ENCODE assay signal across 8 mouse cellular contexts in genomic region chr5:113906958-113907735, GRCm38 (mm10). TPM values are rescaled to one million over a fixed set of nuclear protein-coding genes. Genes with fewer than 3 reads are reported as not detected.
A peak's percentile ranks its signal among the peaks of the same experiment; 100 is the strongest.
DNase-seq lines count a peak whose midpoint lies in the region; ATAC-seq and TF ChIP-seq lines count a peak whose summit lies in the region.

No protein-coding gene starts in this region.

- TF ChIP-seq CTCF in G1E (IDR thresholded peaks at IDR 0.05; ENCODE audit: low read depth, low read length): no peak
- no peak for TF ChIP-seq CTCF in lung, adult 2 months (IDR thresholded peaks at IDR 0.05; ENCODE audit: insufficient read depth, low read length)

- TF ChIP-seq POLR2A in lung, adult 2 months (IDR thresholded peaks at IDR 0.05; ENCODE audit: borderline replicate concordance, extremely low read depth, low read depth, low read length): no peak

- DNase-seq in adrenal gland, adult (ENCODE audit: inconsistent age in 2 of 2, low spot score in 1 of 2): peak; percentile 70 to 79
- DNase-seq in adrenal gland, postnatal 4 days (ENCODE audit: low spot score in 2 of 2): no peak
- no peak for DNase-seq in G1E (ENCODE audit: low spot score)
- DNase-seq in lung, adult 2 months: no peak
- DNase-seq in left cerebral cortex, adult 8-10 months (ENCODE audit: low spot score in 2 of 2): no peak

- no peak for ATAC-seq in G1E (ENCODE audit: extremely low read depth, insufficient number of reproducible peaks, low FRiP score, poor library complexity, severe bottlenecking)
- ATAC-seq in erythroblast, adult 5-6 weeks (replicated peaks; ENCODE audit: low FRiP score, poor library complexity, severe bottlenecking): peak; percentile 57
- ATAC-seq in hindbrain, embryonic 15.5 days (ENCODE audit: low FRiP score, low read depth): no peak
- no peak for ATAC-seq in neural tube, embryonic 15.5 days (ENCODE audit: low FRiP score)

- 13% methylated on average over 17 of the region's 17 CpGs for WGBS in hindbrain, embryonic 15.5 days
- 6% methylated on average over 17 of the region's 17 CpGs for WGBS in lung, adult 2 months
- WGBS in neural tube, embryonic 15.5 days: 8% methylated on average over 17 of the region's 17 CpGs

- peak overlapping the region; percentile 94 for H3K4me3 ChIP-seq in G1E (ENCODE audit: low read depth, low read length)
- H3K4me3 ChIP-seq in hindbrain, embryonic 15.5 days: peak overlapping the region; percentile 92
- peak overlapping the region; percentile 83 for H3K4me3 ChIP-seq in lung, adult 2 months (replicated peaks; ENCODE audit: extremely low read depth, low read depth, low read length)
- H3K4me3 ChIP-seq in neural tube, embryonic 15.5 days (replicated peaks): peak overlapping the region; percentile 95

- peak overlapping the region; percentile 97 for H3K27ac ChIP-seq in hindbrain, embryonic 15.5 days (replicated peaks)
- H3K27ac ChIP-seq in neural tube, embryonic 15.5 days (replicated peaks): peak overlapping the region; percentile 97

- H3K4me1 ChIP-seq in G1E (ENCODE audit: insufficient read depth, low read depth, low read length): peaks cover 70% of the 10 kb centered on the region
- H3K4me1 ChIP-seq in hindbrain, embryonic 15.5 days (replicated peaks): peaks cover 53% of the 10 kb centered on the region
- H3K4me1 ChIP-seq in lung, adult 2 months (ENCODE audit: control insufficient read depth, insufficient read depth, low read length): peaks cover 30% of the 10 kb centered on the region
- peaks cover 58% of the 10 kb centered on the region for H3K4me1 ChIP-seq in neural tube, embryonic 15.5 days

- H3K9me3 ChIP-seq in G1E (replicated peaks): no peaks in the 10 kb centered on the region
- no peaks in the 10 kb centered on the region for H3K9me3 ChIP-seq in hindbrain, embryonic 15.5 days
- H3K9me3 ChIP-seq in neural tube, embryonic 15.5 days (replicated peaks): no peaks in the 10 kb centered on the region

- H3K27me3 ChIP-seq in G1E (ENCODE audit: insufficient read depth, low read length): 0 out of 2 replicates have a peak, but pooled peaks cover 2% of the 10 kb centered on the region
- no peaks in the 10 kb centered on the region for H3K27me3 ChIP-seq in hindbrain, embryonic 15.5 days
- H3K27me3 ChIP-seq in neural tube, embryonic 15.5 days (replicated peaks): no peaks in the 10 kb centered on the region

- peak overlapping the region; percentile 91 for H3K9ac ChIP-seq in hindbrain, embryonic 15.5 days
- peak overlapping the region; percentile 97 for H3K9ac ChIP-seq in neural tube, embryonic 15.5 days (replicated peaks)

- peaks cover 14% of the 10 kb centered on the region for H3K36me3 ChIP-seq in G1E (replicated peaks)
- no peaks in the 10 kb centered on the region for H3K36me3 ChIP-seq in hindbrain, embryonic 15.5 days
- H3K36me3 ChIP-seq in neural tube, embryonic 15.5 days: no peaks in the 10 kb centered on the region

- H3K4me2 ChIP-seq in hindbrain, embryonic 15.5 days: peak overlapping the region; percentile 70
- H3K4me2 ChIP-seq in neural tube, embryonic 15.5 days: peak overlapping the region; percentile 69

RNA-seq across cellular contexts. Expression of gene Coro1c, which starts 1.4 kb away (rescaled TPM):
- total RNA-seq in adrenal gland, postnatal 4 days (2021): 100 to 1,000 TPM in 1 of 2 experiments, 10 to 100 TPM in 1; 99.1 to 105 TPM
- total RNA-seq in G1E (2014; fragmentation: Nextera tagmentation): 77.5 and 83.7 TPM in 2 replicates
- total RNA-seq in G1E (2017): 70.5 and 77.3 TPM in 2 replicates
- polyA plus RNA-seq in G1E (2012): 56.6 and 59.1 TPM in 2 replicates
- total RNA-seq in erythroblast, adult 5-6 weeks (2015; ENCODE audit: low replicate concordance): 23.2 and 30.9 TPM in 2 replicates
- total RNA-seq in erythroblast, adult 5-6 weeks (2017; ENCODE audit: low replicate concordance): 20.5 and 26.8 TPM in 2 replicates
- polyA plus RNA-seq in hindbrain, embryonic 15.5 days (2015; fragmentation: Nextera tagmentation; extraction: Ambion mirVana): 175 and 182 TPM in 2 replicates
- 86.7 and 104 TPM in 2 replicates for polyA plus RNA-seq in lung, adult 2 months (2012; rRNA removed)
- polyA plus RNA-seq in neural tube, embryonic 15.5 days (2015; fragmentation: Nextera tagmentation; extraction: Ambion mirVana): 160 and 162 TPM in 2 replicates
- 10 to 100 TPM; 76.3 to 95.4 (median 86.2) TPM for total RNA-seq in left cerebral cortex, adult 8-10 months (2022)

Comparison
In these comparisons a context has a peak if more than half of its experiments do, and no peak if none do; other contexts are left out.
1. DNase-seq: peak in adrenal gland, adult (2 of 2); none in adrenal gland, postnatal 4 days (0 of 2), G1E (single experiment), lung, adult 2 months (single experiment) and left cerebral cortex, adult 8-10 months (0 of 2).
2. Peak in every context shown above with its lines, with median percentiles within 50 percentile points of each other: H3K4me3 ChIP-seq.